Mouse (Mus musculus): ENCODE data around the gene Pate2.

GRCm38 (mm10) chr9:35523541-35523940, 46.5 kb upstream of the Pate2 start:
- TF ChIP-seq CTCF (IDR thresholded peaks at IDR 0.05; ENCODE audit: low read depth, low read length): no peak
- TF ChIP-seq POLR2A (IDR thresholded peaks at IDR 0.05; ENCODE audit: borderline replicate concordance, low read depth, low read length): no peak

All from bone marrow macrophage, adult 2 months (primary cell).